ENCODE assay signal across 15 mouse cellular contexts in the genomic region with DNA sequence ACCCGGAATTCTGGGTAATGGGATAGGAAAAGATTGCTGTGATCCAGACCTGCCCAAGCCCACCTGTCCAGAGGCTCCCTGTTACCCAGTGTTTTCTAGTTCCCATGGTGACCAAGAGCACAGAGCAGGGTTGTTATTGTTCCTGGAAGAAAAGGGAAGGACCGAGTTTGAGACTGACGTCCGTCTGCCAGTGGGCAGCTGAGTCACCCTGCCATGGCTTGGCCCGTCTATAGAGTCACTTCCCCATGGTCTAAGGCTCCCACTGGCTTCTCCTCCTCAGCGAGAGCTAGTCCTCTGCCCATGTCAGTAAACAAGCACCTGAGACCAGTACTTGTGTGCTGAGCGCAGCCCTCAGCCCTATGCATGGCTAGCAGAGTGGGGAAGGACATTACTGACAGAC. TPM values are rescaled to one million over a fixed set of nuclear protein-coding genes. Genes with fewer than 3 reads are reported as not detected.
DNase-seq lines count a peak whose midpoint lies in the region; ATAC-seq lines count a peak whose summit lies in the region.
"Had no signal": no experiment of that assay in that cellular context is flagged by ENCODE, and none has a peak within 500 bp of the region (broad histone marks: within the 10 kb centered on the region; RNA-seq: fewer than 3 reads in every experiment).

No protein-coding gene starts in this region.

- no peak overlapping the region for H3K4me3 ChIP-seq in brown adipose tissue, adult 24 weeks (ENCODE audit: insufficient read depth, low read depth, low read length)
- H3K4me3 ChIP-seq: forebrain, embryonic 12.5 days; neural tube, embryonic 13.5 days had no signal

- ATAC-seq in megakaryocyte, adult 5-6 weeks (ENCODE audit: poor library complexity, severe bottlenecking) = peak; percentile 86

- H3K4me1 ChIP-seq in brown adipose tissue, adult 24 weeks (ENCODE audit: control insufficient read depth, insufficient read depth, insufficient read length, low read length) = no peaks in the 10 kb centered on the region
- H3K4me1 ChIP-seq: forebrain, embryonic 12.5 days; neural tube, embryonic 13.5 days had no signal

- DNase-seq in layer of hippocampus, adult 11-12 months (ENCODE audit: low spot score) = peak; percentile 32
- DNase-seq in layer of hippocampus, adult 18-20 months (ENCODE audit: low spot score in 2 of 2) = no peak
- peak; percentile 74 for DNase-seq in 416B (ENCODE audit: low read depth)
- DNase-seq in neural tube, embryonic 10.5 days (ENCODE audit: extremely low spot score, low spot score) = no peak
- DNase-seq in embryo, embryonic 9.5 days (ENCODE audit: extremely low spot score) = no peak
- DNase-seq in cerebellum, adult 9-11 months = no peak
- DNase-seq: cerebellum, postnatal 25 days; heart, postnatal 4 days; left cerebral cortex, postnatal 4 days; midbrain, embryonic 14.5 days had no signal

- H3K27ac ChIP-seq in brown adipose tissue, adult 24 weeks (replicated peaks; ENCODE audit: low read depth, low read length) = peak overlapping the region; percentile 60
- H3K27ac ChIP-seq: forebrain, embryonic 12.5 days; kidney, postnatal 0 days; neural tube, embryonic 13.5 days had no signal

RNA-seq across cellular contexts. Expression of gene Nenf, which starts 36.8 kb away (rescaled TPM):
- 10 to 100 TPM; 72.9 to 74.4 TPM for total RNA-seq in layer of hippocampus, adult 18-20 months (2021)
- 88.0 and 96.2 TPM in 2 replicates for polyA plus RNA-seq in brown adipose tissue, adult 24 weeks (2012; ENCODE audit: insufficient read depth, insufficient read length, missing spikeins)
- total RNA-seq in megakaryocyte, adult 5-6 weeks (2015) = 14.9 and 15.1 TPM in 2 replicates
- 4.6 and 6.3 TPM in 2 replicates for total RNA-seq in megakaryocyte, adult 5-6 weeks (2017)

RNA-seq across cellular contexts. Expression of gene Tmem206, which starts 44.5 kb away (rescaled TPM):
- total RNA-seq in layer of hippocampus, adult 18-20 months (2021) = 1 to 10 TPM; 8.4 to 8.6 TPM
- 1.8 and 2.3 TPM in 2 replicates for polyA plus RNA-seq in brown adipose tissue, adult 24 weeks (2012; ENCODE audit: insufficient read depth, insufficient read length, missing spikeins)
- 9.4 and 14.9 TPM in 2 replicates for total RNA-seq in megakaryocyte, adult 5-6 weeks (2015)
- total RNA-seq in megakaryocyte, adult 5-6 weeks (2017) = 9.0 and 10.3 TPM in 2 replicates

Comparison
In these comparisons a context has a peak if more than half of its experiments do, and no peak if none do; other contexts are left out.
1. DNase-seq: peak in layer of hippocampus, adult 11-12 months (single experiment) and 416B (single experiment); none in layer of hippocampus, adult 18-20 months (0 of 2), neural tube, embryonic 10.5 days (single experiment), embryo, embryonic 9.5 days (single experiment) and cerebellum, adult 9-11 months (single experiment).
2. RNA of gene Nenf, which starts 36.8 kb away (total RNA-seq): 72.9 to 74.4 TPM in layer of hippocampus, adult 18-20 months; 4.6 to 15.1 TPM in megakaryocyte, adult 5-6 weeks; every median in the first group is over 4 times any median in the second.